Comparison of ENCODE assay signal across 22 mouse cellular contexts in the genomic region with DNA sequence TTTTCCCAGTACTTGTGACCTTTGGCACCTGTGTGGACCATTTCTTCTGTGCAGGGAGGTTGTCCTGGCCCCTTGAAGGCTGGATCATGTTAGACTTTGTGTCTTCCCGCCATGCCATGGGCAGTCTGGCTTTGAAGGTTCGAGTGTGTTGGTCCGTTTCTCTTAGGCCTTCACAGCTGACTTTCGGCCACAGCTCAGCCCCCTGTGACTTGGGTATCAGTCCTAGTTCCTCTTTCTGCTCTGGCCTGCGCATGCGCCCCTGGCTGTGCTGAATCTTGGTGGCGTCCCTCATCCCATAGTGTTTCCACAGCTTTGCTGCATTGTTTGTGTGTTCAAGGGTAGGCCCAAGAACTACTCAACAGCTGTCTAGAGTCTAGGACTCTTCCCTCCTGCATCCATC. TPM values are rescaled to one million over a fixed set of nuclear protein-coding genes. Genes with fewer than 3 reads are reported as not detected.
DNase-seq lines count a peak whose midpoint lies in the region; ATAC-seq and TF ChIP-seq lines count a peak whose summit lies in the region.
"Had no signal": no experiment of that assay in that cellular context is flagged by ENCODE, and none has a peak within 500 bp of the region (broad histone marks: within the 10 kb centered on the region; RNA-seq: fewer than 3 reads in every experiment).

No protein-coding gene starts in this region.

- DNase-seq in A20 (ENCODE audit: low read depth, low spot score) (peak; percentile 94), G1E (ENCODE audit: low spot score) (peak; percentile 75)
- DNase-seq in monocyte, adult 2 months (ENCODE audit: low read depth in 1 of 2, low spot score in 2 of 2), result peak; percentile 17 to 31
- peak; percentile 58 to 74 for DNase-seq in spleen, postnatal 14 days (ENCODE audit: low spot score in 2 of 2)
- no peak for DNase-seq in cerebellum, adult 11-12 months
- no peak for DNase-seq in layer of hippocampus, adult 9-10 months (ENCODE audit: low spot score)
- no peak for DNase-seq in cerebellum, adult 9-11 months
- DNase-seq: cerebellum, adult 2 months; embryo, embryonic 11 days; gastrocnemius, postnatal 14 days; kidney, adult 2 months; kidney, postnatal 14 days; layer of hippocampus, adult 9-11 months; lung, postnatal 10 days; retina, postnatal 1 day had no signal

- H3K36me3 ChIP-seq in G1E (replicated peaks), result peaks cover 77% of the 10 kb centered on the region

- 0 out of 2 replicates have a peak, but pooled peaks have one; percentile 35 for ATAC-seq in G1E (ENCODE audit: extremely low read depth, insufficient number of reproducible peaks, low FRiP score, poor library complexity, severe bottlenecking)

- no peak for TF ChIP-seq CTCF in G1E (IDR thresholded peaks at IDR 0.05; ENCODE audit: low read depth, low read length)

- peak overlapping the region; percentile 5; the same call in 1 of the 2 replicates for H3K4me3 ChIP-seq in G1E (ENCODE audit: low read depth, low read length)
- H3K4me3 ChIP-seq: embryonic facial prominence, embryonic 15.5 days; forebrain, embryonic 12.5 days; heart, embryonic 10.5 days; limb, embryonic 12.5 days; neural tube, embryonic 15.5 days had no signal

- peaks cover 46% of the 10 kb centered on the region for H3K4me1 ChIP-seq in G1E (ENCODE audit: insufficient read depth, low read depth, low read length)
- H3K4me1 ChIP-seq: embryonic facial prominence, embryonic 15.5 days; forebrain, embryonic 12.5 days; neural tube, embryonic 15.5 days had no signal

- H3K9me3 ChIP-seq in G1E (replicated peaks), result no peaks in the 10 kb centered on the region
- H3K9me3 ChIP-seq: embryonic facial prominence, embryonic 15.5 days; forebrain, embryonic 12.5 days; heart, embryonic 10.5 days; limb, embryonic 12.5 days; neural tube, embryonic 15.5 days had no signal

- no peaks in the 10 kb centered on the region for H3K27me3 ChIP-seq in G1E (ENCODE audit: insufficient read depth, low read length)
- H3K27me3 ChIP-seq: embryonic facial prominence, embryonic 15.5 days; forebrain, embryonic 12.5 days; limb, embryonic 12.5 days; neural tube, embryonic 15.5 days had no signal

RNA-seq across cellular contexts. Expression of gene Bhlha15, which starts 8.8 kb away (rescaled TPM):
- total RNA-seq in G1E (2014; fragmentation: Nextera tagmentation) (3.2 and 3.5 TPM in 2 replicates), G1E (2017) (0.35 and 0.44 TPM in 2 replicates)
- 1.4 and 1.5 TPM in 2 replicates for polyA plus RNA-seq in G1E (2012)
- total RNA-seq: gastrocnemius, postnatal 14 days; heart, postnatal 14 days had no signal
- polyA plus RNA-seq: midbrain, embryonic 11.5 days had no signal

RNA-seq across cellular contexts. Expression of gene Tecpr1, which starts 42.2 kb away (rescaled TPM):
- total RNA-seq in G1E (2014; fragmentation: Nextera tagmentation) (7.0 and 10.8 TPM in 2 replicates), G1E (2017) (17.5 and 20.1 TPM in 2 replicates)
- 5.8 and 6.9 TPM in 2 replicates for polyA plus RNA-seq in G1E (2012)

Comparison
In these comparisons a context has a peak if more than half of its experiments do, and no peak if none do; other contexts are left out.
1. DNase-seq: peak in A20 (single experiment), G1E (single experiment), monocyte, adult 2 months (2 of 2) and spleen, postnatal 14 days (2 of 2); none in cerebellum, adult 11-12 months (single experiment), layer of hippocampus, adult 9-10 months (single experiment) and cerebellum, adult 9-11 months (single experiment).